Mouse (Mus musculus) heart, postnatal 0 days (tissue): ENCODE measurements at regions not wholly inside any gene's neighbourhood (a gene's known extent, or its start where the extent isn't known, plus 50 kb on each side); places are given as distances from the start of the nearest gene placed in this dataset.

Source experiments
- CTCF ChIP-seq: IDR thresholded peaks from 2 replicates; pipeline ENCODE4 v1.5.1; 2016; ENCODE audit warnings: antibody characterized with exemption, control low read depth, low read depth
- EP300 ChIP-seq: IDR thresholded peaks from 2 replicates; pipeline ENCODE4 v1.6.1; 2016; ENCODE audit warnings: antibody characterized with exemption, low read depth

GRCm38 (mm10) chr7:87147703-87148102 is 98.2 kb upstream of the Nox4 start:
- TF ChIP-seq EP300 (no peak), CTCF (no peak)
